Comparison of ENCODE assay signal across 28 mouse cellular contexts in genomic region chr16:8444911-8445310, GRCm38 (mm10). TPM values are rescaled to one million over a fixed set of nuclear protein-coding genes. Genes with fewer than 3 reads are reported as not detected.
DNase-seq lines count a peak whose midpoint lies in the region; ATAC-seq and TF ChIP-seq lines count a peak whose summit lies in the region.
"Had no signal": no experiment of that assay in that cellular context is flagged by ENCODE, and none has a peak within 500 bp of the region (broad histone marks: within the 10 kb centered on the region; RNA-seq: fewer than 3 reads in every experiment).

No protein-coding gene starts in this region.

- no peak overlapping the region for H3K9ac ChIP-seq in forebrain, embryonic 11.5 days (ENCODE audit: low read length)
- H3K9ac ChIP-seq in forebrain, embryonic 13.5 days, result no peak overlapping the region
- no peak overlapping the region for H3K9ac ChIP-seq in midbrain, postnatal 0 days (replicated peaks; ENCODE audit: low read length, poor library complexity, severe bottlenecking)
- no peak overlapping the region for H3K9ac ChIP-seq in midbrain, embryonic 15.5 days
- no peak overlapping the region for H3K9ac ChIP-seq in limb, embryonic 11.5 days (ENCODE audit: low read length)
- H3K9ac ChIP-seq: forebrain, embryonic 15.5 days; heart, embryonic 13.5 days; hindbrain, embryonic 12.5 days; hindbrain, embryonic 15.5 days had no signal

- no peaks in the 10 kb centered on the region for H3K9me3 ChIP-seq in forebrain, embryonic 11.5 days (ENCODE audit: control insufficient read depth, low read length)
- no peaks in the 10 kb centered on the region for H3K9me3 ChIP-seq in forebrain, embryonic 13.5 days (replicated peaks)
- no peaks in the 10 kb centered on the region for H3K9me3 ChIP-seq in midbrain, postnatal 0 days (ENCODE audit: low read length)
- no peaks in the 10 kb centered on the region for H3K9me3 ChIP-seq in midbrain, embryonic 15.5 days
- H3K9me3 ChIP-seq in limb, embryonic 11.5 days (ENCODE audit: control insufficient read depth, low read length), result no peaks in the 10 kb centered on the region
- H3K9me3 ChIP-seq: forebrain, embryonic 15.5 days; heart, embryonic 13.5 days; hindbrain, embryonic 12.5 days; hindbrain, embryonic 15.5 days had no signal

- ATAC-seq in forebrain, embryonic 11.5 days (replicated peaks; ENCODE audit: low FRiP score), result no peak
- no peak for ATAC-seq in forebrain, embryonic 13.5 days
- ATAC-seq in midbrain, postnatal 0 days (ENCODE audit: low FRiP score), result no peak
- no peak for ATAC-seq in midbrain, embryonic 15.5 days (replicated peaks)
- no peak for ATAC-seq in limb, embryonic 11.5 days (ENCODE audit: insufficient number of reproducible peaks, low FRiP score, low TSS enrichment, low read depth)
- ATAC-seq: CD4-positive, CD25-positive, alpha-beta regulatory T cell, adult 4 months; forebrain, embryonic 15.5 days had no signal

- H3K27ac ChIP-seq in forebrain, embryonic 11.5 days (ENCODE audit: low read depth, low read length), result no peak overlapping the region
- H3K27ac ChIP-seq in forebrain, embryonic 13.5 days, result no peak overlapping the region
- H3K27ac ChIP-seq in midbrain, postnatal 0 days (ENCODE audit: low read depth, low read length), result no peak overlapping the region
- H3K27ac ChIP-seq in midbrain, embryonic 15.5 days, result no peak overlapping the region
- no peak overlapping the region for H3K27ac ChIP-seq in limb, embryonic 11.5 days (replicated peaks; ENCODE audit: low read depth, low read length)
- H3K27ac ChIP-seq: forebrain, embryonic 10.5 days; forebrain, embryonic 15.5 days; heart, embryonic 13.5 days; hindbrain, embryonic 12.5 days; hindbrain, embryonic 15.5 days had no signal

- H3K4me1 ChIP-seq in forebrain, embryonic 11.5 days (replicated peaks; ENCODE audit: control insufficient read depth, insufficient read depth, low read length), result no peaks in the 10 kb centered on the region
- no peaks in the 10 kb centered on the region for H3K4me1 ChIP-seq in forebrain, embryonic 13.5 days
- H3K4me1 ChIP-seq in midbrain, postnatal 0 days (ENCODE audit: insufficient read depth, low read length), result no peaks in the 10 kb centered on the region
- H3K4me1 ChIP-seq in midbrain, embryonic 15.5 days, result no peaks in the 10 kb centered on the region
- 0 out of 2 replicates have a peak, but pooled peaks cover 6% of the 10 kb centered on the region for H3K4me1 ChIP-seq in limb, embryonic 11.5 days (ENCODE audit: control insufficient read depth, insufficient read depth, low read length)
- H3K4me1 ChIP-seq: forebrain, embryonic 10.5 days; forebrain, embryonic 15.5 days; heart, embryonic 13.5 days; hindbrain, embryonic 12.5 days; hindbrain, embryonic 15.5 days had no signal

- DNase-seq in forebrain, embryonic 11.5 days (ENCODE audit: low spot score), result peak; percentile 23
- peak; percentile 52 for DNase-seq in left cerebral cortex, postnatal 4 days
- DNase-seq in left cerebral cortex, adult 11 months (ENCODE audit: low spot score), result no peak
- peak; percentile 19 for DNase-seq in midbrain, postnatal 0 days (ENCODE audit: low spot score)
- peak; percentile 19 for DNase-seq in limb, embryonic 11.5 days (ENCODE audit: low spot score)
- DNase-seq in gastrocnemius, postnatal 14 days, result no peak
- DNase-seq: adrenal gland, adult 8-10 months; adrenal gland, postnatal 25 days; cerebellum, adult 11-12 months; cerebellum, adult 9-10 months; gastrocnemius, postnatal 36 days had no signal

- WGBS in forebrain, embryonic 11.5 days, result 87% methylated on average over 7 of the region's 7 CpGs
- 85% methylated on average over 7 of the region's 7 CpGs for WGBS in forebrain, embryonic 13.5 days
- 75% methylated on average over 7 of the region's 7 CpGs for WGBS in midbrain, postnatal 0 days
- WGBS in midbrain, embryonic 15.5 days, result 87% methylated on average over 7 of the region's 7 CpGs
- WGBS in limb, embryonic 11.5 days, result 90% methylated on average over 7 of the region's 7 CpGs

- H3K4me2 ChIP-seq in forebrain, embryonic 11.5 days (ENCODE audit: low read depth, low read length, severe bottlenecking), result no peak overlapping the region
- H3K4me2 ChIP-seq in forebrain, embryonic 13.5 days, result no peak overlapping the region
- H3K4me2 ChIP-seq in midbrain, postnatal 0 days (ENCODE audit: low read depth, low read length, poor library complexity, severe bottlenecking), result no peak overlapping the region
- H3K4me2 ChIP-seq in midbrain, embryonic 15.5 days, result no peak overlapping the region
- no peak overlapping the region for H3K4me2 ChIP-seq in limb, embryonic 11.5 days (ENCODE audit: low read depth, severe bottlenecking)
- H3K4me2 ChIP-seq: forebrain, embryonic 15.5 days; heart, embryonic 13.5 days; hindbrain, embryonic 12.5 days; hindbrain, embryonic 15.5 days had no signal

- no peaks in the 10 kb centered on the region for H3K27me3 ChIP-seq in forebrain, embryonic 11.5 days (ENCODE audit: control insufficient read depth, insufficient read depth, low read length)
- H3K27me3 ChIP-seq in forebrain, embryonic 13.5 days, result no peaks in the 10 kb centered on the region
- H3K27me3 ChIP-seq in midbrain, postnatal 0 days (ENCODE audit: insufficient read depth, low read length), result no peaks in the 10 kb centered on the region
- H3K27me3 ChIP-seq in midbrain, embryonic 15.5 days (replicated peaks), result no peaks in the 10 kb centered on the region
- no peaks in the 10 kb centered on the region for H3K27me3 ChIP-seq in limb, embryonic 11.5 days (ENCODE audit: control insufficient read depth, insufficient read depth, low read length)
- H3K27me3 ChIP-seq: forebrain, embryonic 15.5 days; hindbrain, embryonic 12.5 days; hindbrain, embryonic 15.5 days had no signal

- intact Hi-C loops in left cerebral cortex, postnatal 4 days (cut with DNase I), result no loop called here
- intact Hi-C loops in gastrocnemius, postnatal 14 days (cut with DNase I; ENCODE audit: low total_unique reads), result no loop called here

- H3K36me3 ChIP-seq in forebrain, embryonic 11.5 days (ENCODE audit: control insufficient read depth, insufficient read depth, low read length), result no peaks in the 10 kb centered on the region
- no peaks in the 10 kb centered on the region for H3K36me3 ChIP-seq in forebrain, embryonic 13.5 days (ENCODE audit: poor library complexity, severe bottlenecking)
- no peaks in the 10 kb centered on the region for H3K36me3 ChIP-seq in midbrain, postnatal 0 days (ENCODE audit: insufficient read depth, low read length)
- H3K36me3 ChIP-seq in midbrain, embryonic 15.5 days (replicated peaks), result no peaks in the 10 kb centered on the region
- no peaks in the 10 kb centered on the region for H3K36me3 ChIP-seq in limb, embryonic 11.5 days (ENCODE audit: control insufficient read depth, insufficient read depth, low read length)
- H3K36me3 ChIP-seq: forebrain, embryonic 10.5 days; forebrain, embryonic 15.5 days; heart, embryonic 13.5 days; hindbrain, embryonic 12.5 days; hindbrain, embryonic 15.5 days had no signal

- H3K4me3 ChIP-seq in forebrain, embryonic 11.5 days (ENCODE audit: low read depth, low read length), result no peak overlapping the region
- H3K4me3 ChIP-seq in forebrain, embryonic 13.5 days, result no peak overlapping the region
- no peak overlapping the region for H3K4me3 ChIP-seq in midbrain, postnatal 0 days (ENCODE audit: low read depth, low read length)
- no peak overlapping the region for H3K4me3 ChIP-seq in midbrain, embryonic 15.5 days
- no peak overlapping the region for H3K4me3 ChIP-seq in limb, embryonic 11.5 days (ENCODE audit: low read depth, low read length)
- H3K4me3 ChIP-seq: forebrain, embryonic 10.5 days; forebrain, embryonic 15.5 days; heart, embryonic 13.5 days; hindbrain, embryonic 12.5 days; hindbrain, embryonic 15.5 days had no signal

- no peak for TF ChIP-seq CTCF in midbrain, postnatal 0 days (IDR thresholded peaks at IDR 0.05)

RNA-seq across cellular contexts. Expression of gene Tmem114, which starts 20.0 kb away (rescaled TPM):
- not detected in 2 replicates for polyA plus RNA-seq in forebrain, embryonic 11.5 days (2014; fragmentation: Nextera tagmentation; extraction: Ambion mirVana)
- not detected in 2 replicates for polyA plus RNA-seq in forebrain, embryonic 13.5 days (2015; fragmentation: Nextera tagmentation; extraction: Ambion mirVana)
- under 1 TPM; 0.36 to 0.50 TPM for total RNA-seq in left cerebral cortex, postnatal 4 days (2021)
- total RNA-seq in midbrain, postnatal 0 days (2014; rRNA removed), result 0.60 and 0.76 TPM in 2 replicates
- polyA plus RNA-seq in midbrain, postnatal 0 days (2015; fragmentation: Nextera tagmentation; extraction: Ambion mirVana), result 1.4 and 1.6 TPM in 2 replicates
- polyA plus RNA-seq in midbrain, embryonic 15.5 days (2015; fragmentation: Nextera tagmentation; extraction: Ambion mirVana), result 0.27 and 0.40 TPM in 2 replicates
- polyA plus RNA-seq in limb, embryonic 11.5 days (2014; fragmentation: Nextera tagmentation; extraction: Ambion mirVana), result 0.23 TPM in 1 of 2 replicates, not detected in the other
- total RNA-seq in gastrocnemius, postnatal 14 days (2021), result not detected
- total RNA-seq: adrenal gland, adult 8-10 months; adrenal gland, postnatal 25 days; gastrocnemius, adult 8-10 months; gastrocnemius, postnatal 36 days; granulocyte monocyte progenitor cell, adult 5-6 weeks; heart, adult 8-10 months; heart, postnatal 25 days; MEL had no signal
- polyA plus RNA-seq: C2C12; CD4-positive, CD25-positive, alpha-beta regulatory T cell, adult 4 months; embryonic facial prominence, embryonic 11.5 days; embryonic facial prominence, embryonic 14.5 days; forebrain, embryonic 15.5 days; heart, embryonic 13.5 days; heart, embryonic 16.5 days; hindbrain, embryonic 12.5 days had no signal

RNA-seq across cellular contexts. Expression of gene Mettl22, which starts 25.7 kb away (rescaled TPM):
- polyA plus RNA-seq in forebrain, embryonic 11.5 days (2014; fragmentation: Nextera tagmentation; extraction: Ambion mirVana), result 16.4 and 22.1 TPM in 2 replicates
- 28.9 and 31.6 TPM in 2 replicates for polyA plus RNA-seq in forebrain, embryonic 13.5 days (2015; fragmentation: Nextera tagmentation; extraction: Ambion mirVana)
- total RNA-seq in left cerebral cortex, postnatal 4 days (2021), result 10 to 100 TPM; 46.7 to 50.9 TPM
- total RNA-seq in midbrain, postnatal 0 days (2014; rRNA removed), result 37.4 and 61.9 TPM in 2 replicates
- polyA plus RNA-seq in midbrain, postnatal 0 days (2015; fragmentation: Nextera tagmentation; extraction: Ambion mirVana), result 80.0 and 88.7 TPM in 2 replicates
- 57.2 and 63.7 TPM in 2 replicates for polyA plus RNA-seq in midbrain, embryonic 15.5 days (2015; fragmentation: Nextera tagmentation; extraction: Ambion mirVana)
- 14.1 and 17.4 TPM in 2 replicates for polyA plus RNA-seq in limb, embryonic 11.5 days (2014; fragmentation: Nextera tagmentation; extraction: Ambion mirVana)
- 10 to 100 TPM; 61.1 to 67.3 TPM for total RNA-seq in gastrocnemius, postnatal 14 days (2021)

Comparison
In these comparisons a context has a peak if more than half of its experiments do, and no peak if none do; other contexts are left out.
1. DNase-seq: peak in forebrain, embryonic 11.5 days (single experiment), left cerebral cortex, postnatal 4 days (single experiment), midbrain, postnatal 0 days (single experiment) and limb, embryonic 11.5 days (single experiment); none in left cerebral cortex, adult 11 months (single experiment) and gastrocnemius, postnatal 14 days (single experiment).